Mouse (Mus musculus): Measurements from ENCODE around the gene Hcn2.

- TF ChIP-seq BHLHE40 (IDR thresholded peaks at IDR 0.05; ENCODE audit: low read depth, low read length) (no peak), POLR2AphosphoS2 (IDR thresholded peaks at IDR 0.05; ENCODE audit: low read depth, low read length) (no peak), CTCF (conservative IDR thresholded peaks at IDR 0.05 in 1 of 2, IDR thresholded peaks at IDR 0.05 in 1 of 2; ENCODE audit: low read depth in 2 of 2, low read length in 2 of 2) (peak in 1 of 2 experiments; percentile 68; a peak in 2 of 4 replicates), ZKSCAN1 (IDR thresholded peaks at IDR 0.05; ENCODE audit: borderline replicate concordance, low read depth, low read length) (no peak), PAX5 (IDR thresholded peaks at IDR 0.05; ENCODE audit: low read length) (no peak), ZMIZ1 (IDR thresholded peaks at IDR 0.05; ENCODE audit: low read depth, low read length) (no peak), USF1 (IDR thresholded peaks at IDR 0.05; ENCODE audit: low read depth, low read length) (no peak), POLR2A (IDR thresholded peaks at IDR 0.05; ENCODE audit: low read depth, low read length) (no peak), MAZ (IDR thresholded peaks at IDR 0.05; ENCODE audit: low read depth, low read length) (no peak), ZNF384 (IDR thresholded peaks at IDR 0.05; ENCODE audit: low read depth, low read length) (no peak), TCF12 (IDR thresholded peaks at IDR 0.05; ENCODE audit: low read depth, low read length) (no peak), E2F4 (IDR thresholded peaks at IDR 0.05; ENCODE audit: insufficient replicate concordance, low read depth, low read length) (no peak)
These were observed 33.4 kb upstream of the Hcn2 start for GRCm38 (mm10) chr10:79682916-79683582.

Measured in CH12.LX (cell line).